Mouse (Mus musculus): ENCODE data around the gene Nudt22.

Nudt22 gene

GRCm38 (mm10) chr19:6996006-6996405 is at the start of gene Nudt22, which contains the start of gene Trpt1:
Nudt22 (minus strand) TSS chr19:6996117.
Trpt1 (plus strand) TSS chr19:6996131.
- DNase-seq (ENCODE audit: low spot score), result peak; percentile 71

- DNase-seq (ENCODE audit: low spot score), result no peak
These were observed 48.8 kb upstream of the Nudt22 start for GRCm38 (mm10) chr19:7044706-7045105.

DNA sequence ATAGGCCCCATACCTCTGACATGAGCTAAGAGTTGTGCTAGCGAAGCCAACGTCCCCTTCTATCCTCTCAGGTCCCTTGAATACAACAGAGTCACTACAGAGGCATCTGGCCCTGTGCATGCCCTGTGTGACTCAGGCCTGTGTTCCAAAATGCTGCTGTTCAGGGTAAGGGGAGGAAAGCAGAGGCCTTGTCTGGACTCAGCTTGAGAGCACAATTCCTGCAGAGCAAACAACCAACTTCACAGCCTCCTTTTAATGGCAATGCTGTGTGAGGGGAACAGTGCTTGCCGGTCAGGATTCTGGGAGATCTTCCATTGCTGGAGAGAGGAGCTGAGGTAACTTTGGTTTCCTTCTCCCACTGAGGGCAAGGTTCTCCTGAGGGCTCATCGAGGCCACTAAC is 48.4 kb upstream of the Nudt22 start:
- DNase-seq (ENCODE audit: low spot score), result no peak

DNA sequence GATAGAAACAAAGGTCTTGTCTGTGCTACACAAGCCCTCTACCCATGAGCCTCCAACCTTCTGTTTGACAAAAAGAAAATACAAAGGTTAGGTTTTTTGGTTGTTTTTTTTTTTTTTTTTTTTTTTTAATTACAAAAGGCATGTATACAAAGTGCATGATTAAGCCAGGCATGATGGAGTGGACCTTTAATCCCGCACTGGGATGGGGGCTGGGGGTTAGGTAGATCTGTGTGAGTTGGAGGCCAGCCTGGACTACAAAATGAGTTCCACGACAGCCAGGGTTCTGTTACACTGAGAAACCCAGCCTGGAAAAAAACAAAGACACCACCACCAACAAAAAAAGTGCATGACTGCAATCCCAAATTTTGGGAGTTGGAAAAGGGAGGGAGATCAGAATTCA is 45.3 kb upstream of the Nudt22 start:
- DNase-seq (ENCODE audit: low spot score), result no peak

- DNase-seq (ENCODE audit: low spot score), result no peak
These were observed 44.8 kb upstream of the Nudt22 start for GRCm38 (mm10) chr19:7040637-7041130.

DNA sequence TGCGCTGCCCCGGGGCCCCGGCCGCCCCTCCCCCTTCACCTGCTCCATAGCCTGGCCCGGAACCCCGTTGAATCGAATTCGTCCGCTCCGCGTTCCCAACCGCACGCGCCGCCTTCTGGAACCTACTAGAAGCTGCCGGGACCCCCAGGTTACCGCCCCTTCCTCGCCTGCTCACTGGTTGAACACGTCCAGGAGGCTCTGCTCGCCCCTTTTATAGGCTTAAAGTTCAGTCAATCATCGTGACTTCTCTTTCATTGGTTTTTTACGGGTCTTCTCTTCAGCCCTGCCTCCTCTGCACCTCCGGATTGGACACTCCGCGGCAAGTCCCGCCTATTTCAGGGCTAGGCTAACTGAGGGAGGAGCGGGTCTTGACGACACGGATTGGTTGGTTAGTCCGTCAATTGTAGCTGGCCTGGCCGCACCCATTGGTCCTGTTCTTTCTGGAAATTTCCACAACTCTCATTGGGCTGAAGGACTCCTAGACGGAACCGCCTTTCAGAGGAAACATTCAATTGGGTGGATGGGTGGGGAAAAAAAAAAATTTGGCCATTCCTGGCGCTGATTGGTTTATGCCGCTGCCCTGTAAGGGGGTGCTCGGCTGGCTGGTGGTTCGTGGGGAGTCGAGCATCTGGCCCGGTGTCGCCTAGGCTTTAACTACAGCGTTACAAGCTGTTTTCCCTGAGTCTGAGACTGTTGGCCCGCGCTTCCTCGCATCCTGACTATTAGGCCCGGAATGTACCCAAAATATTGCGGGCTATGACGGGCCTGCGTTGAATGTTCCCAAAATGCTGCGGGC is 44.1 kb upstream of the Nudt22 start, which contains the start of gene Stip1:
Gene Stip1 (minus strand): TSS at position 127 of the 796 bp plus-strand sequence.
- peak; percentile 98 for DNase-seq (ENCODE audit: low spot score)

DNA sequence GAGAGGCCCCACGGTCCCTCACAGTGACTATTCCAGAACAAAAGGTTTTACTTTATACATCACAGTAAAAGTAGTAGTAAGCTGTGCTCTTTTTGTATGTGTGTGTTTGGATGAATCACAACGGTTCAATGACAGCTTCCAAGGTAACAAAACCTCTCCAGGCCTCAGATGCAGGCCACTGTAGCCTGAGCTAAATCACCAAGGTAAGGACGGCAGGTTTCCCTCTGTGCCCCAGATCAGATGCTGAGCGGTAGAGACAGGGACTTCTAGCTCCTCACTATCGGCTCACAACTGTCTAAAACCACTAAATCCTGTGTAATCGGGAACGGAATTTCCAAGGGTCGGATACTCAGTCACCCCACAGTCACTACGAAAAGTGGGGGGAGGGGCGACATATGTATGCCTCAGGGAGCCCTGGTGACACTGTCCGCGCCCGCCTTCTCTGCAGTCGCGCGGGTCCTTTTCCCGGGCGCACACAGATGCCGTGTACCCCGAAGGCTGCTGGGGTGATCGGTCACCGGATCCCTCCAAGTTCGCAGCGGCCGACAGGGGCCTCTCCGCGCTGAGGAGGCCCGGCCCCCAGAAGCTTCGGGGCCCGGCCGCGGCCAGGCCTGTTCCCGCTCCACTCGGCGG is 43.3 kb upstream of the Nudt22 start:
- DNase-seq (ENCODE audit: low spot score), result peak; percentile 60

DNA sequence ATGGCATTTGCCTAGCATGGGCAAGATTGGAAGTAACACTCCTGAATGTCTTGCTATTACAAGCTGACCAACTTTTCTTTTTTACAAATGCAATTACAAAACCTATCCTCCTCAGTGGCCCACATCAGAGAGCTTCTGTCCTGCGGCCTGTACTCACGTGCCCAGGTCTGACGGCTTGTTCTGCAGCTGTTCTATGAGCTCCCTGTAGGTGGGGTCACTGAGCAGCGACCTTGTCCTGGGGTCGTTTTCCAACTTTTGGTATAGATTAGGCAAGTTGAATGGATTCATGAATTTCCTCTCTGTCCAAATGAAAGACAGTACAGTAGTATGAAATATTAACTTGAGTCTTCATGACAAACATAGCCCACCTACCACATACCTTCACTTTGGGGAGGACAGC is 38.1 kb upstream of the Nudt22 start:
- DNase-seq (ENCODE audit: low spot score), result no peak

- DNase-seq (ENCODE audit: low spot score), result no peak
These were observed 33.6 kb upstream of the Nudt22 start for GRCm38 (mm10) chr19:7029531-7029930.

DNA sequence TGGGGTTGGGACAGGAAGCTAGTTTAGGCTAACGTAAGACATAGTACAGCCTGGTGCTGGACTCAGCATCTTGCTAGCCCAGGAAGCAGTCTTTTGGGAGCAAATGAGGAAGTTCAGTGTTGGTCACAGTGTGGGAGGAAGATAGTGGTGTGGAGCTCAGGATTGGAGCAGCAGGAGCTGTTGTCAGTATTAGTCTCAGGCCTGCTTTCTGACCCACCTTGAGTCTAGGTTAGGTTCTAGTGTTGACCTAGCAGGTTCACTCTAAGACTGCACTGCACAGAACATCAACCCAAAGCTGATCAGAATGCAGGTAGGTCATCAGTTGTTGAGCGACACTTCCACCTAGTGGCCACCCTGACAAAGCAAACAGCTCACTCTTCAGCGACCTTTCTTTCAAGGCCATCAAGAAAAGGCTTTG is 24.3 kb upstream of the Nudt22 start:
- DNase-seq (ENCODE audit: low spot score), result peak; percentile 49

DNA sequence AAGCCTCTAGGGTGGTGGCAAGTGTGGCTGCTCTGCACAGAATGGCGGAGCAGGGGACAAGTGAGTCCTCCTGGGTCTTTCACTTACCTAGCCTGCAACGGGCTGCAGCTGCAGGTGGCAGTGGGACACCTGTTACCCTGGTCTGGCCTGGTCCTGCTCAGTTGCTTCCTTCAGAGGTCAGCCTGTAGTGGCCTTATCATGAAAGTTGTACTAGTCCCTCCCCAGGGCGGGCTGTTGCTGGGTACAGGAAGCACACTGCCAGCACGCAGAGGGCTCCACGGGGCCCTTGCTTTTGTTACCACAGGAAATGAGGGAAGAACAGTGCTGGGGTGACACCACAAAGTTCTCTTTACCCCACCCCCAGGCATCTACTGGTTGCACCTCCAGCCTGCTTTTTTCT is 23.3 kb upstream of the Nudt22 start, which contains the start of gene Fermt3:
Gene Fermt3 (minus strand): TSS at position 279 of the 400 bp plus-strand sequence.
- peak; percentile 64 for DNase-seq (ENCODE audit: low spot score)

- DNase-seq (ENCODE audit: low spot score), result no peak
These were observed 22.6 kb upstream of the Nudt22 start for GRCm38 (mm10) chr19:7018546-7018945.

DNA sequence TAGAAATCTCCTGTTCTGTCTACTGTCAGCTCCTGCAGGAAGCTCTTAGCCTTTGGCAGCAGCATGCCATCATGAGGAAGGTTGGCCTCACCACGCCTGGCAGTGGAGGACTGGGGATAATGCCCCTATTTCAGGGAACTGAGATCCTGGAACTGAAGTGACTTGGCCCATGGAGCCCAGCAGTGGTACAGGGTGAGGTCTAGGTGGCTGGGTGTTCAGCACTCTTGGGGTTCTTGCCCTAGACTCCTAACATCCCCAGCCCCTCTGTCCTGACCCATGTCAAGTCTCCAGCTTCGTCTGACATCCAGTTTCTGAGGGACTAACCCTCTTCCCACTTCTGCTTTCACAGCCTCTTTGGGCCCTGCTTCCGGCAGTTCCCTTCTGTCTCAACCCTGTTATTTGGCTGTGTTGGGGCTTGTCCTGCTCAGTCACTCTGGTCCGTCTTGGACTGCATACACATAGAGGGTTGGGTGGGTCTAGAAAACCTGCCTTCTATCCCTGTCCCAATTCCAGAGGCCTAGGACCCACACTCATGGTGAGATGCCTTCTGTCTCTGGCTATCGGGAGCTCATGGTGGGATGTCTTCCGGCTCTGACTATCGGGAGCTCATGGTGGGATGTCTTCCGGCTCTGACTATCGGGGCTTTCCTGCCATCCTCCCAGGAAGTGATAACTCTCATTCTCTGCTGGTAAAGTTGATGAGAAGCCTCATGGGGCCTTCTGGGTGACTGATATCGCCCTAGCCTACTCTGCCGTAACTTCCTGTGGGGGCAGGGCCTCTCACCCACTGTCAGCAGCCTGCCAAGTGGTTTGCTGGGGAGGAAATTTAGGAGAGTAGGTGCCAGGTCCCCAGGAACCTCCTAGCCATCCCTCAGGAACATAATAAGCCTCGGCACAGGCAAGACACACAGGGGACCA is 21.9 kb upstream of the Nudt22 start:
- DNase-seq (ENCODE audit: low spot score), result peak; percentile 65

GRCm38 (mm10) chr19:7014481-7015135 is 18.7 kb upstream of the Nudt22 start:
- no peak for DNase-seq (ENCODE audit: low spot score)

DNA sequence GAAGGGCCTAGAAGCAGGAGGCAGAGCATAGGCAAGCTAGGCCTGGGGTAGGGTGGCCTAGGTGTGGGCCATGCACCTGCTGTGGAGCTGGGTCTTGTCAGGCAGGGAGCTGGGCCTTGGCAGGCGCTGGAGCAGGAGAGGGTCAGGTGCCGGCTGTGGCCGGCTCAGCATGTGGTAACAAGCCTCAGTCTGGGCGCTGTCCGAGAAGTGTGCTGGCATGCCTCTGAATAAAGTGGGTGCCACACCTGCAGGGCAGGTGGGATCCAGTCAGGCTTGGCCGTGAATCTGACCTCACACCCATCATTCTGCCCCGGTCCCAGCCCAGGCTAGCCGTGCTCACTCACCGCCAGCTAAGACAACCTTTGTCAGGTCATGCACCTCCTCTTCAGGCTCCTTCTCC is 18.1 kb upstream of the Nudt22 start:
- no peak for DNase-seq (ENCODE audit: low spot score)

DNA sequence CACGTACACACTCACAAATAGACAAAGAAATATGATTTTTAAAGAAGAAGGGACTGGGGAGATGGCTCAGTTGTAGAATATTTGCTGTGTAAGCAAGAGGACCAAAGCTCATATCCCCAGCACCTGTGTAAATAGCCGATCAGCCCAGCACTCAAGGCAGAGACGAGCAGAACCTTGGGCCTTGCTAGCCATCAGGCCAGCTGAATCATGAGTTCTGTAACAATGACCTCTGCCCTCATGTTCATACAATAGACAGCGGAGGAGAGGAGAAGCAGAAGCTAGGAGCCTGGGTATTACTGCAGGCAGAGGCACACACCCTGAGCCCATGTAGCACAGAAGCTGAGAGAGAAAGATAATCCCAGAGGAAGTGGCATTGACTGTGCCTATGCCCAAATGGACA is 16.5 kb upstream of the Nudt22 start:
- DNase-seq (ENCODE audit: low spot score), result no peak

DNA sequence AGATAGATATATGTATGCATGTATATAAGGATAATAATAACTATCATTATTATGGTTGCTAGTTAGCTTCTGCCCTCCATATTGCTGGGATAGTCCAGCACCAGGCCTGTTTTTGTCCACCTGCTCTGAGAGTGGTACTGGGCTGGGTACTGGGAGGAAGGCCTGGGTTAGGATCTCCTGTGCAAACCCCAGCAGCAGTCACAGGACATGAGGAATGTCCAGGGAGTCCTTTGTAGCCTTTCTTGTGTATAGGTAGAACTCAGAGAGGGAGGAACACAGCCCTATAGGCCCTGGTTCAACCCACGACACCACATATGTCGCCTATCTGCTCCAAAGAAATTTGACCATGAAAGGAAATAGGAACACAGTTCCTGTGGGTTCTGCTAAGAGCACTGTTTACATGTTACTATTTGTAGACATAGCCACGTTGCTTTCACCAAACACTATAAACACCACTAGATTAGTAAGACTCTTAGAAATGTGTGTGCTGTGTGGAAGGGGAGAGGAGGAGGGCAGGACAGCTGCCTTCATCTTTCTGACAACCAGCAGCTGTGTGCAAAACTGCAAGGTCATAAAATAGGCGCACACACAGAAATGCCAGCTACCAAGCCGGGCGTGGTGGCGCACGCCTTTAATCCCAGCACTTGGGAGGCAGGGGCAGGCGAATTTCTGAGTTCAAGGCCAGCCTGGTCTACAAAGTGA is 11.1 kb upstream of the Nudt22 start:
- no peak for DNase-seq (ENCODE audit: low spot score)

DNA sequence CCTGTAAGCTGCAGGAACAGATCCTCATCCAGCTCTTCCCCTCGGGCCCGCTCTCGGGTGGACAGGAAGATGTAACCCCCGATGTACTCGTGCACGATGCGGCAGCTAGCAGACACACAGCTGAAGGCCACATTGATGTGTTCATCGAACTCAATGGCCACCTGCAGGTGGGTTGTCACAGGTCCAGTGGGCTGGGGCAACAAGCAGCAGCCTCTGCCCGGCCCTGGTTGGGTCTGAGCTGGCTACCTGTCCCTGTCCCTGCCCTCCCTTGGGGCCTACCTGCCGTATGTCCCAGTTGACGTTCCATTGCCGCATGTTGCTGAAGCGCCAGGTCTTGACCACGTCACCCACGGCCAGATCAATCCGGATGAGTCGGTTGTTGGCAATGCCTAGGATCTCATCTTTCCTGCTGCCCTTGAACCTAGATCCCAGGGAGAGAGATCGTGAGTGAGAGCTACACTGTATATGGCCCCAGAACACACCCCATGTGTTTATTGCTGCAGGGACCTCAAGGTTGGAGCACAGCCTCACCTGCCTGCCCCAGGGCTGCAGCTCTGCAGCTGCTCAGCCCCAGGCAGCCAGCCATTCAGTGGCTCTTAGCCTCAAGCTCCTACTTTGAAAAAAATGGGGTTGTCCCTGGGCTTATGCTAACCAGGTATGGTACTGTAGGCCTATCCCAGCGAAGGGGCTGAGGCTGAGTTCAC is 3.6 kb upstream of the Nudt22 start:
- no peak for DNase-seq (ENCODE audit: low spot score)

DNA sequence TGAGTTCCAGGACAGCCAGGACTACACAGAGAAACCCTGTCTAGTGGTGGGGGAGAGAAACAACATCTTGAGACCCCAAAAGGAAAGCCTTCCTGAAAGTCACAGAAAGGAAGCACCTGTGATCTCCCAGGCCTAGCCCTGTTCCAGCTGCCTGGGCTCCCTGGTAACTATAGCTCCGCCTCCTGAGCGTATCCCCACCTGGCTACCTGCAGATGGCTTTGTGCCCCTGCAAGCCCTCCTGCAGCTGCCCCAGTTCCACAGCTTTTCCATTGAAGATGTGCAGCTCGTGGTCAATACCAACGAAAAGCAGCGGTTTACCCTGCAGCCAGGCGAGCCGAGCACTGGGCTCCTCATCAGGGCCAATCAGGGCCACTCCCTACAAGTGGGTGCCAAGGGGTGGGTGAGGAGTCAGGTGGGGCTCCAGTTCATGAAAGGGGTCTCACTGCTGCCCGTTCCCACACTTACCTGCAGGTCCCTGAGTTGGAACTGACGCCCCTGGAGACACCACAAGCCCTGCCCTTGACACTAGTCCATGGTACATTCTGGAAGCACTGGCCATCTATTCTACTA is 1.9 kb upstream of the Nudt22 start:
- no peak for DNase-seq (ENCODE audit: low spot score)
